Mouse (Mus musculus): ENCODE data around the gene Mllt11. TPM values are rescaled to one million over a fixed set of nuclear protein-coding genes. Genes with fewer than 3 reads are reported as not detected.
"Not testable (repeated sequence)": the region's sequence is repeated elsewhere in the genome, so short reads cannot be mapped to it uniquely, and the experiment has no call there.

Gene Mllt11
- polyA plus RNA-seq, 1 experiment, result 19.6 TPM

DNA sequence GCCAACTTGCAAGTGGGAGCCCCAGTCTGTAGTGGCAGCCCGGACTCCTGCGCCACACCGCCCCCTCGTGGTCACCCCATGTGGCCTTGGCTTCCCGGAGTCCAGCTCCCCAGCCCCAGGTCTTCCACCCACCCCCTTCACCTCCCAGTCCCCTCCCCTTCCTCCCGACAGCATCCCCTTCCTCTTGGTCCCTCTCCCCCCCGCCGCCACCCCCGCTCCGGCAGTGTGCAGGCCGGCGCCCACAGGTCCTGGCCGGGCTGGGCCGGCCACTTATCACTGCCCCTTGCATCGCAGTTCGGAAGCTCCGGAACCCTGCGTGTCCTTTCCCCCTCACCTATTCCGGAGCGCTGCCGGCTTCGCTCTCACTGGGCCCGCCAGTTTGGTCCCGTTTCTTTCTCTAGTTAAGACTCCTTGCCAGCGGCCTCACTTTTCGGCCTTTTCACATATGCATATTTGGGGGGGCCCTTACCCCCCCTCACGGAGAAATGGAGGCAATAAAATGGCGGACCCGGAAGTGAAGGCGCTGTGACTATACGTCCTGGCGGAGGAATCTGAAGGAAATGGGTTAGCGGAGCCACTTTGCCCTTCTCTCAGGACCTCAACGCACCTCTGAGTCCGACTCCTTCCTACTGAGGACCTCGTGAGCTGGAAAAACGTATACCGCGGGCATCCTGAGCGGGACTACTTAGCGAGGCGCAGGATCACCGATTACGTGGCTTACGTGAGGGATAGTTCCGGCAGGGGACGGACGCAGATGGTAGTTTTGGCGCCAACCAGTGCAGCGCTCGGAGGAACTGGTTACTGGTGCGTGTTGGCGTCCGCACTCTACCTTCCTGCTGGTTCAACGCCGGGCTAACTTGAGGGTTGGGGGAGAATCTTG, 14.5 kb downstream of the Mllt11 start, which contains the start of gene Gabpb2:
Gene Gabpb2 (minus strand): TSS at position 662 of the 880 bp plus-strand sequence.
- Histone ChIP-seq H3K79me2 (ENCODE audit: control insufficient read depth, insufficient read depth) (peaks cover 49% of the 10 kb centered on the region), H3K27me3 (ENCODE audit: control insufficient read depth, insufficient read depth, insufficient read length) (no peaks in the 10 kb centered on the region), H3K79me3 (ENCODE audit: low read depth) (peaks cover 17% of the 10 kb centered on the region), H3ac (ENCODE audit: control insufficient read depth, insufficient read length, low read depth) (peak within 1 kb of the TSS; percentile 85), H3K4me3 (ENCODE audit: insufficient read depth, poor library complexity, severe bottlenecking) (peak within 1 kb of the TSS; percentile 57), H3K36me3 (ENCODE audit: control insufficient read depth, insufficient read depth) (peaks cover 56% of the 10 kb centered on the region)
- TF ChIP-seq MAX (IDR thresholded peaks at IDR 0.05), result peak; percentile 89
- peak; percentile 36 for TF ChIP-seq MYOD1 (IDR thresholded peaks at IDR 0.05; ENCODE audit: control insufficient read depth, insufficient read length, low read depth)
- TF ChIP-seq CTCF (IDR thresholded peaks at IDR 0.05; ENCODE audit: control insufficient read depth, insufficient read depth, insufficient read length), result peak; percentile 96
- no peak for TF ChIP-seq USF1 (IDR thresholded peaks at IDR 0.05; ENCODE audit: low read depth)
- no peak for TF ChIP-seq CEBPB (IDR thresholded peaks at IDR 0.05; ENCODE audit: low read depth)
- no peak for TF ChIP-seq FOSL1 (IDR thresholded peaks at IDR 0.05; ENCODE audit: insufficient read depth, low read length, poor library complexity, severe bottlenecking)
- no peak for TF ChIP-seq MYOG (IDR thresholded peaks at IDR 0.05; ENCODE audit: control insufficient read depth, extremely low read depth, insufficient read length)

DNA sequence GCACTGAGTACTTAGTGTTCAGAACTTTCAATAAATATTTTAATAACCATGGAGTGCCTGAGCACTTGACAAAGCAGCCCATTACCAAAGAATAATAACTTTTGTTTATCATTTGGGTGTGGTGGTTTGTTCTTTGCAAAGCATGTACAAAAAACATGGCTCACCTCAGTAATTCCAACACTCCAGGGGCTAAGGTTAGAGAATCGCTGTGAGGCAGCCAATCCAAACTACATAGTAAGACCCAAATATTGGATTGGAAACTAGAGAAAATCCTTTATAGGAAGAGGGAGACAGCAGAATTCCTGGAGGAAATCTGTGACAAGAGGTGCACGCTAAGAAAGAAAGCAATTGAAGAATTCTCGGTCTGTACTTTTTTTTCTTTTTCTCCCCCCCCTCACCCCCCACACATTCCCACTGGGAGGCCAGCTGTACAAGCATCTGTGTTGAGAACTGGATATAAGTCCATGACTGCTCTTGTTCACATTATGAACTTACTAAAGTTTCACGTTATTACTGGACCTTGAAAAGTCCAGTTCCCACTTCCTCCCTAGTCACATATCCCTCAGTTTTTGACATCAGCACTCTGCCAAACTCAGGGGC, 15.2 kb downstream of the Mllt11 start:
- Histone ChIP-seq H3K27me3 (ENCODE audit: control insufficient read depth, insufficient read depth, insufficient read length) (no peaks in the 10 kb centered on the region), H3K36me3 (ENCODE audit: control insufficient read depth, insufficient read depth) (peaks cover 56% of the 10 kb centered on the region), H3ac (ENCODE audit: control insufficient read depth, insufficient read length, low read depth) (peak overlapping the region; percentile 16), H3K79me2 (ENCODE audit: control insufficient read depth, insufficient read depth) (peaks cover 45% of the 10 kb centered on the region), H3K79me3 (ENCODE audit: low read depth) (peaks cover 16% of the 10 kb centered on the region), H3K4me3 (ENCODE audit: insufficient read depth, poor library complexity, severe bottlenecking) (peak overlapping the region; percentile 57)
- TF ChIP-seq CTCF (IDR thresholded peaks at IDR 0.05; ENCODE audit: control insufficient read depth, insufficient read depth, insufficient read length) (no peak), USF1 (IDR thresholded peaks at IDR 0.05; ENCODE audit: low read depth) (no peak), MAX (IDR thresholded peaks at IDR 0.05) (no peak), MYOD1 (IDR thresholded peaks at IDR 0.05; ENCODE audit: control insufficient read depth, insufficient read length, low read depth) (no peak), FOSL1 (IDR thresholded peaks at IDR 0.05; ENCODE audit: insufficient read depth, low read length, poor library complexity, severe bottlenecking) (no peak), CEBPB (IDR thresholded peaks at IDR 0.05; ENCODE audit: low read depth) (no peak), MYOG (IDR thresholded peaks at IDR 0.05; ENCODE audit: control insufficient read depth, extremely low read depth, insufficient read length) (no peak)

DNA sequence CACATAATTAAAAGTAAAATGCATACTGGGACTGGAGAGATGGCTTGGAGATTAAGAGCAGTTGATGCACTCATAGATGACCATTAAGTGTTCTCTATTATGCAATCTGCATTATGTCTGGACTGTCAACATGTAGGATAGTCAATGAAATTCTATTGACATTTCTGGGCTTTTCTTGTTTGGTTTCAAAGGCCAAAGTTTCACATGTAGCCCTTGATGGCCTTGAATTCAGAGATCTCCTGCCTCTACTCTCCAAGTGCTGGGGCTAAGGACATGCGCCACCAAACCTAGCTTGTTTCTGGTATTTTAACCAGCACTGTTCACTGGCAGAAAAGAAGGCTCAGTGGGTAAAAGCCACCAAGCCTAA, 18.4 kb downstream of the Mllt11 start:
- Histone ChIP-seq H3ac (ENCODE audit: control insufficient read depth, insufficient read length, low read depth) (no peak overlapping the region), H3K4me3 (ENCODE audit: insufficient read depth, poor library complexity, severe bottlenecking) (no peak overlapping the region), H3K79me2 (ENCODE audit: control insufficient read depth, insufficient read depth) (peaks cover 26% of the 10 kb centered on the region), H3K27me3 (ENCODE audit: control insufficient read depth, insufficient read depth, insufficient read length) (no peaks in the 10 kb centered on the region), H3K79me3 (ENCODE audit: low read depth) (peaks cover 6% of the 10 kb centered on the region), H3K36me3 (ENCODE audit: control insufficient read depth, insufficient read depth) (peaks cover 39% of the 10 kb centered on the region)
- no peak for TF ChIP-seq MYOD1 (IDR thresholded peaks at IDR 0.05; ENCODE audit: control insufficient read depth, insufficient read length, low read depth)
- no peak for TF ChIP-seq CEBPB (IDR thresholded peaks at IDR 0.05; ENCODE audit: low read depth)
- no peak for TF ChIP-seq MYOG (IDR thresholded peaks at IDR 0.05; ENCODE audit: control insufficient read depth, extremely low read depth, insufficient read length)
- no peak for TF ChIP-seq MAX (IDR thresholded peaks at IDR 0.05)
- no peak for TF ChIP-seq CTCF (IDR thresholded peaks at IDR 0.05; ENCODE audit: control insufficient read depth, insufficient read depth, insufficient read length)
- TF ChIP-seq FOSL1 (IDR thresholded peaks at IDR 0.05; ENCODE audit: insufficient read depth, low read length, poor library complexity, severe bottlenecking), result no peak
- TF ChIP-seq USF1 (IDR thresholded peaks at IDR 0.05; ENCODE audit: low read depth), result no peak

DNA sequence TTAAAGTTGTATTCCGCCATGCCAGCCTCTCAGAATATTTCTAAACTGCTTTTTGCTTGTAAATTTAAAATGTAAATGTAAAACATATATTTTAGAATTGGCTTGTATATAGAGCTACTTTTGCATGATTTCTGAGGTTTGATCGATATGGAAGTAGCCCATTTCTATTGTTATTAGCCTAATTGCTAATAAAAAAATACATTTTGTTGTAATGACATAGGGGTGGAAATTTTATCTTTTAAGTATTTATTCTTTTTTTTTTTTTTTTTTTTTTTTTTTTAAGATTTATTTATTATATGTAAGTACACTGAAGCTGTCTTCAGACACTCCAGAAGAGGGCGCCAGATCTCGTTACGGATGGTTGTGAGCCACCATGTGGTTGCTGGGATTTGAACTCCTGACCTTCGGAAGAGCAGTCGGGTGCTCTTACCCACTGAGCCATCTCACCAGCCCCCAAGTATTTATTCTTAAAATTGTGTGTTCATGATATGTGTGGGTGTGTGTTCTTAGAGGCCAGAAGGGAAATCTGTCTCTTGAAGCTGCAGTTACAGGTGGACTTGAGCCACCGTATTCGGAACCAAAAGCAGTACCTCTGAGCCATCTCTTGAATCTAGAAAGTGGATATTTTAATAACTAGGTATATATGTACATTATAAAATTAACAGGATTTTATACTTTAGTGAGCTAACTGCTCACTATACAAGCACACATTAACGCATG, 18.9 kb downstream of the Mllt11 start:
- not testable (repeated sequence) for H3K4me3 ChIP-seq (ENCODE audit: insufficient read depth, poor library complexity, severe bottlenecking)

DNA sequence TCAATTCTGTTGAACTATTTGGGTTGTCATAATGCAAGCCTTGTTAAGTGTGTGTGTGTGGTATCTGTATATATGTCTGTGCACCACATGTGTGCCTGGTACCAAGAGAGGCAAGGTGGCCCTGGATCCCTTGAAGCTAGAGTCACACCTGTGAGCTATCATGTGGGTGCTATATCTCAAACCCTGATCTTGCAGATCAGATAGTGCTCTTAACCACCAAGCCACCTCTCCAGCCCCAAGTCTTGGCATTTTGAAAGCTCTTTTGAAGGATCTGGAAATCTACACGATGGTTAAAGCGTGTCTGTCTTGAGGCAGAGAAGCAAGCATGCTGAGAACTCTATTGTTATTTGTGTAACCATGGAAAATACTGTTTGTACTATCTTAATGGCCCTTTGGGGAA, 21.4 kb downstream of the Mllt11 start:
- no peaks in the 10 kb centered on the region for H3K27me3 ChIP-seq (ENCODE audit: control insufficient read depth, insufficient read depth, insufficient read length)
- TF ChIP-seq CEBPB (IDR thresholded peaks at IDR 0.05; ENCODE audit: low read depth) (no peak), MYOG (IDR thresholded peaks at IDR 0.05; ENCODE audit: control insufficient read depth, extremely low read depth, insufficient read length) (no peak)
- peaks cover 4% of the 10 kb centered on the region for H3K79me3 ChIP-seq (ENCODE audit: low read depth)
- H3K79me2 ChIP-seq (ENCODE audit: control insufficient read depth, insufficient read depth), result peaks cover 14% of the 10 kb centered on the region
- peaks cover 46% of the 10 kb centered on the region for H3K36me3 ChIP-seq (ENCODE audit: control insufficient read depth, insufficient read depth)
- H3ac ChIP-seq (ENCODE audit: control insufficient read depth, insufficient read length, low read depth), result no peak overlapping the region
- H3K4me3 ChIP-seq (ENCODE audit: insufficient read depth, poor library complexity, severe bottlenecking), result no peak overlapping the region

More for the DNA sequence above, 18.9 kb downstream of the Mllt11 start:
- H3K36me3 ChIP-seq (ENCODE audit: control insufficient read depth, insufficient read depth), result peaks cover 44% of the 10 kb centered on the region
- not testable (repeated sequence) for H3ac ChIP-seq (ENCODE audit: control insufficient read depth, insufficient read length, low read depth); H3K27me3 ChIP-seq (ENCODE audit: control insufficient read depth, insufficient read depth, insufficient read length); H3K79me3 ChIP-seq (ENCODE audit: low read depth)
- peaks cover 26% of the 10 kb centered on the region for H3K79me2 ChIP-seq (ENCODE audit: control insufficient read depth, insufficient read depth)

All from C2C12 (cell line).